Mouse (Mus musculus) C2C12 (cell line): ENCODE measurements around the gene Slc9a3. TPM values are rescaled to one million over a fixed set of nuclear protein-coding genes. Genes with fewer than 3 reads are reported as not detected.

Source experiments
- H3K27me3 ChIP-seq: one replicate; pipeline ENCODE4 v1.6.1; 2011; ENCODE audit not compliant: control insufficient read depth, insufficient read depth, insufficient read length
- H3K36me3 ChIP-seq: one replicate; pipeline ENCODE4 v1.6.1; 2011; ENCODE audit not compliant: control insufficient read depth, insufficient read depth
- H3K4me3 ChIP-seq: one replicate; pipeline ENCODE4 v1.5.1; 2011; ENCODE audit warnings: mild to moderate bottlenecking, control low read depth; ENCODE audit not compliant: poor library complexity, insufficient read depth, severe bottlenecking
- H3K79me2 ChIP-seq: one replicate; pipeline ENCODE4 v1.6.1; 2011; ENCODE audit not compliant: control insufficient read depth, insufficient read depth
- H3K79me3 ChIP-seq: one replicate; pipeline ENCODE4 v1.6.1; 2011; ENCODE audit warnings: low read depth, control low read depth
- H3ac ChIP-seq: one replicate; pipeline ENCODE3; 2011; ENCODE audit warnings: low read depth; ENCODE audit not compliant: control insufficient read depth, insufficient read length
- CEBPB ChIP-seq: IDR thresholded peaks from one replicate; pipeline ENCODE4 v1.6.1; 2011; ENCODE audit warnings: low read depth, mild to moderate bottlenecking, control low read depth, moderate library complexity
- CTCF ChIP-seq: IDR thresholded peaks from one replicate; pipeline ENCODE4 v1.5.1; 2011; ENCODE audit not compliant: control insufficient read depth, insufficient read depth, insufficient read length
- FOSL1 ChIP-seq: IDR thresholded peaks from one replicate; pipeline ENCODE4 v1.8.0; 2011; ENCODE audit warnings: mild to moderate bottlenecking, low read length; ENCODE audit not compliant: poor library complexity, insufficient read depth, severe bottlenecking
- MAX ChIP-seq: IDR thresholded peaks from one replicate; pipeline ENCODE4 v1.6.1; 2011; ENCODE audit warnings: mild to moderate bottlenecking, control low read depth
- MYOD1 ChIP-seq: IDR thresholded peaks from one replicate; pipeline ENCODE4 v1.6.1; 2011; ENCODE audit warnings: low read depth; ENCODE audit not compliant: control insufficient read depth, insufficient read length
- MYOG ChIP-seq: IDR thresholded peaks from one replicate; pipeline ENCODE4 v1.6.1; 2011; ENCODE audit not compliant: control insufficient read depth, insufficient read length; ENCODE audit errors: extremely low read depth
- USF1 ChIP-seq: IDR thresholded peaks from one replicate; pipeline ENCODE4 v1.6.1; 2011; ENCODE audit warnings: low read depth, mild to moderate bottlenecking, control low read depth, moderate library complexity
- polyA plus RNA-seq: library from polyadenylated mRNA; unstranded; fragments of >200 nt; fragmentation: generic; extraction: Trizol; gene quantifications from one replicate; pipeline ENCODE4 v1.2.1, GENCODE M21; 2012; ENCODE audit warnings: missing spikeins

The Slc9a3 gene
- polyA plus RNA-seq, 1 experiment: 0.01 TPM

DNA sequence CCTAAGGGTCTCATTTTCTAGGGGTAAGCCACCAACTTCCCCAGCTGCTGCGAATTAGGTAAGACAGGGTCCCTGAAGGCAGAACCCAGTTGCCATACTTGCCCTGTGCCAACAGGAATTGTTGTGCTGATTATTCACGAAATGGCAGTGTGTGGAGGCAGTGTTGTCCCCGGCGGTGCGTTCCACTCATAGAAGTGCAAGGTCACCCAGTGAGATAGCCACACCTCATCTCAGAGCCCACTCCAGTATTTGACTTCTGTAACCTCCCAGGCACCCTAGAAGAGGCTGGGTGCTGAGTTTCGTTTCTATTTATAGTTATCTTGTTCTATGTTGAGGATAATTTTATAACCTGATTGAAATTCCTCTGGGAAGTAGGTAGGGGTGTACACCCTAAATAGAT lies 22.3 kb upstream of the Slc9a3 start:
- no peak overlapping the region for H3ac ChIP-seq
- peaks cover 3% of the 10 kb centered on the region for H3K27me3 ChIP-seq
- H3K36me3 ChIP-seq: no peaks in the 10 kb centered on the region
- no peaks in the 10 kb centered on the region for H3K79me3 ChIP-seq
- no peak overlapping the region for H3K4me3 ChIP-seq
- H3K79me2 ChIP-seq: no peaks in the 10 kb centered on the region
- TF ChIP-seq CTCF (no peak), CEBPB (no peak), MYOG (no peak)

DNA sequence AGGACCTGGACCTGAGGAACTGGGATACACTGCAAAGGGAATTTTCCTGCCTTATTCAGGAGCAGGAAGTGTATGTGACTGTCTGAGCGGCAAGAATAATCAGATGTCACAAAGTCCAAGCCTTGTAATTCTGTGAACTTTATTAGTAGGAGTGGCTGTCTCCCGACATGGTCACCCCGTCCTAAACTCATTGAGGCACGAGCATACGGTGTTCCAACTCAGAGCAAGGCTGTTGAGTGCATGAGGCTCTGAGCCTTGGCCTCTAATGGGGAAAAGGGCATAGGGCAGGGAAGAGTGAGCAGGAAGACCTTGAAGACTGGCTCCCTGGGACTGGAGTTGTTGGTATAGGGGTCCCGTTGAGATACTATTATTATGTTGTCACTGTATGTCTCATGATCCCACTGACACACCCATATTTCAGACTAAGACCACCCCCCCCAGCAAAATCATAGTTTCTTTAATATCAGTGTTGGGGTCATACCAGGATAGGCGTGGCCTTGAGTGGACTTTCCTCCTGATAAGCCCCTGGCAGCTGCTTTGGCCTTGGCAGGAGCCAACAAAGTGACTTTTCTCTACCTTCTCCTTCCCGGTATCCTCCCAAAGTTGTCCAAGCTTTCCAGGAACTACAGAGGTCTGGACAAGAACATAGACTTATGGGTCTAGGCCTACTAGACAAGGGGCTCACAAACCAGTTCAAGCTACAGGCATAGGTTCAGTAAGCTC lies 19.0 kb upstream of the Slc9a3 start:
- Histone ChIP-seq H3K79me2 (no peaks in the 10 kb centered on the region), H3ac (no peak overlapping the region), H3K4me3 (no peak overlapping the region), H3K27me3 (peaks cover 3% of the 10 kb centered on the region), H3K79me3 (no peaks in the 10 kb centered on the region), H3K36me3 (no peaks in the 10 kb centered on the region)
- TF ChIP-seq MYOD1 (no peak), CEBPB (no peak), USF1 (no peak)

DNA sequence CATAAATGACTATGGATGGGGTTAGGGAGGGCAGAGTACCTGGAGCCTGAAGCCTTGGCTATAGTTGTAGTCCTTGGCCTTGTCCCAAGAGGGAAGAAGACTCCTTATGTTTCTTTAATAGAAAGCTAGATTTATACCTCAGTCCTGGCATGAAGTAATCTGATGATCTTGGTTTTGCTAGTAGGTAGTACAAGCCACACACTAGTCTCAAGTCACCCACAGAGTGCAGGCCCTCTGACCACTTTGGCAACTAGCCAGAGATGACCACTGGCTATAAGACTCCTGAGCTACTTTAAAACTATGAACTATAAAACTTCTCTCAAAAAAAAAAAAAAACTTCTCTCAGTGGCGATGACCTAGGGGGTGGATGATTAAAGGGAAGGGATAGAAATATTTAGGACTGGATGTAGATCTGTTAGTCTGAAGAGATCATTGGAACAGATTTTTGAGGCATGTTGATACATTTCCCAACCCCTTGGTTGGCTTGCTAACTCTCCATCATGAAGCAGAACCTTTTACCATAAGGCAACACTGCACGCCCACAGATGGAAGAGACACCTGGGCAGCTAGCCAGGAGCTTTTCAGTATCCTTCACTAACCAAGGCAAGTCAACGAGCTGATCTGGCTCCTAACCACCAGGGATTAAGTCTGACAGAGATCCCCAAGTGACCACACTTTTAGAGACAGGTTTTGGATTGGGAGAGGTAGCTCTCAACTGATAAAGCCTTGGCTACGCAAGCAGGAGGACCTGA lies 18.2 kb upstream of the Slc9a3 start:
- Histone ChIP-seq H3K27me3 (peaks cover 3% of the 10 kb centered on the region), H3K79me2 (no peaks in the 10 kb centered on the region), H3K4me3 (no peak overlapping the region), H3ac (no peak overlapping the region), H3K79me3 (no peaks in the 10 kb centered on the region), H3K36me3 (no peaks in the 10 kb centered on the region)
- TF ChIP-seq CTCF: no peak
- no peak for TF ChIP-seq MAX
- no peak for TF ChIP-seq FOSL1
- TF ChIP-seq MYOG: no peak
- TF ChIP-seq CEBPB: no peak
- TF ChIP-seq MYOD1: no peak
- no peak for TF ChIP-seq USF1

DNA sequence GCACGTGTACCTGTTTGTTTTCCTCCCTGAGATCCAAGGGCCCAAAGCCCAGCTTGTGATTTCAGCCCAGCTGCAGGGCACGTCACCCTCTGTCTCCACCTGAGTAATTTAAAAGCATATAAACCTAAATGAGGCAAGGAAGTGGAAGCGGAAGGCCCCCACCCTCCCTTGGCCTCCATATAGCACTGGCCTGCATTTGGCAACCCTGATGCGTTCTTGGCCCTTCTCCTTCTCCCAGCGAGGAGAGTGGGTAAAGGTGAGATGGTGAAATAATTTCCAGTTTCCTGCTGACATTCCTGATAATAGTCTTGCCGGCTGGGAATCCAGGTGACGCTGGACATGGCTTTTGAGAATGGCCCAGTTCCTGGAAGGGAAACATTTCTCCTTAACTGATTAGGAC lies 16.8 kb upstream of the Slc9a3 start:
- H3K27me3 ChIP-seq: peaks cover 3% of the 10 kb centered on the region
- no peaks in the 10 kb centered on the region for H3K79me2 ChIP-seq
- H3K36me3 ChIP-seq: no peaks in the 10 kb centered on the region
- H3K4me3 ChIP-seq: no peak overlapping the region
- TF ChIP-seq MYOG: no peak
- TF ChIP-seq FOSL1: no peak
- TF ChIP-seq CTCF: no peak
- no peak for TF ChIP-seq CEBPB
- TF ChIP-seq USF1: no peak
- no peak for TF ChIP-seq MAX
- TF ChIP-seq MYOD1: no peak
- no peaks in the 10 kb centered on the region for H3K79me3 ChIP-seq
- no peak overlapping the region for H3ac ChIP-seq

DNA sequence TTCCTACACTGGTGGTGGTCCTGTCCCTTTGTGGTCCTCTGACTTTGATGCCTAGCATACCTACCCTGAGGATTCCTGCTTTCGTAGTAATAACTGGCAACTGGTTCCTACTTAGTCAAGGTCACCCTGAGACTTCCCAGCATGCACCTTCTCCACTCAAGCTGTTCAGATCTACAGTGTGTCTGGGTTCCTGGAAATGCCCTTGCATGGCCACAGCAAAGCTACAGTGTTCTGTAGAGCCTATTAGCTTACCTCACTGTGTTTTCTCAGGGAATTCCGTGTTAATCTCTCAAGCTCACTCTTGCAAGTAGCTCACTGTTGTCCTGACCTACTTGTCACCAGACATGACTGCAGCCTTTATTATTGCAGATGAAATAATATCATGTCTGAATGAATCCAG lies 13.8 kb upstream of the Slc9a3 start:
- no peaks in the 10 kb centered on the region for H3K79me3 ChIP-seq
- H3K36me3 ChIP-seq: no peaks in the 10 kb centered on the region
- H3ac ChIP-seq: no peak overlapping the region
- TF ChIP-seq FOSL1: no peak
- TF ChIP-seq CEBPB: no peak
- TF ChIP-seq MYOG: no peak
- TF ChIP-seq USF1: no peak
- TF ChIP-seq MAX: no peak
- no peak for TF ChIP-seq CTCF
- TF ChIP-seq MYOD1: no peak
- no peaks in the 10 kb centered on the region for H3K27me3 ChIP-seq
- no peak overlapping the region for H3K4me3 ChIP-seq
- no peaks in the 10 kb centered on the region for H3K79me2 ChIP-seq

DNA sequence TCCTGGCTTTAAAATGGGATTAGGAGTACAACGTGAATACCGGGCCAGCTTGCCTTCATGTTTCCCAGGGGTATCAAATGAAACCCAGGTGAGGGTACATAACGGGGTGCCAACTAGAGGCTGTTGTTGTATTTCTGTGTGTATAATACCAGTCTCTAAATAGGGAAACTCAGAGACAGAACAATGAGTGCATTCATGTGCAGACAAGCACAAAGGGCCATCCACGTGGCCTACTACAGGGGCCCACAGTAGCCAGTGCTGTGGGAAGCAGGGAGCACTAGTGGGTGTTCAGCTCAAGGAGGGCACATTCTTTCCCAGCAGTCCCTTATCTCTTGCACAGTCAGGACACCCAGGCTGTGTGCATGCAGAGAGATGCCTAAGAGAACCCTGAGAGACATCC lies 8.7 kb upstream of the Slc9a3 start:
- H3K4me3 ChIP-seq: no peak overlapping the region
- H3K27me3 ChIP-seq: peaks cover 4% of the 10 kb centered on the region
- H3ac ChIP-seq: no peak overlapping the region
- H3K79me2 ChIP-seq: no peaks in the 10 kb centered on the region
- TF ChIP-seq CEBPB: no peak
- TF ChIP-seq MYOG: no peak
- TF ChIP-seq MYOD1: no peak
- no peak for TF ChIP-seq MAX
- no peak for TF ChIP-seq FOSL1
- no peak for TF ChIP-seq USF1
- no peak for TF ChIP-seq CTCF
- no peaks in the 10 kb centered on the region for H3K79me3 ChIP-seq
- H3K36me3 ChIP-seq: no peaks in the 10 kb centered on the region
